Mouse (Mus musculus): ENCODE results near the gene Polr2m. TPM values are rescaled to one million over a fixed set of nuclear protein-coding genes. Genes with fewer than 3 reads are reported as not detected.
"Not testable (repeated sequence)": the region's sequence is repeated elsewhere in the genome, so short reads cannot be mapped to it uniquely, and the experiment has no call there.

The Polr2m gene
- total RNA-seq (2021): 100 to 1,000 TPM; 155 to 175 TPM
- long read RNA-seq, transcript Polr2m-201 (4 exons, 2,200 nt): major isoform, 233 of 251 reads
- long read RNA-seq, partial matches to known transcripts: 4 of 251 reads
- long read RNA-seq, other reads (novel, unspliced or antisense): 11 of 251 reads

DNA sequence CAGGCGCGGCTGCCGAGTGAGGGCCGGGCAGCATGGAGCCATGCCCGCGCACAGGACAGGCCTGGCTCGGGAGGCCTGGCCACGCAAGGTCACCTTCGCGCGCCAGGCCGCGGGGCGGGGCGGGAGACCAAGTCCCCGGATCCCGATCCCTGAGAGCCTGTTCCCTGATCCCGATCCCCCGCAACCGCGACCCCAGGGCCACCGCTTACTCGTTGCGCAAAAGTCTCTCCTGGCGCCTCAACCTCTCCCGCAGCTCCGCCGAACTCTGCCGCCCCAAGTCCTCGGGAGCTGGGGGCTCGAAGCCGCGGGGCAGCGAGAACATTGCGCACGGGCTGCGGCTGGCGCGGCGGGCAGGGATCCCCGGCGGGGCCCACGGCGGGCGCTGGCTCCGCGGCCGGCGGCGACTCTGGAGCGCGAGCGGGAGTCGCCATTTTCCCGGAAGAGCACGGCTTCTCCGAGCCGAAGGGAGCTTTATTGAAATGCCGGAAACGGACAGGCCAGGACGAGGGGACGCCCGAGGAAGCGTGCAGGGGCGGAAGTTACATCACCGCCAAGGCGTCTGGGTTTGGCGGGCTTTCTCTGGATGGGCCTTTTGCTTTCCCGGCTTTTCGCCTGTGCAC is at the start of gene Polr2m:
Gene Polr2m, minus strand, starts transcription at position 461 of the 620 bp plus-strand sequence.
- peak; percentile 91 to 93 for DNase-seq (ENCODE audit: low spot score in 2 of 2)

DNA sequence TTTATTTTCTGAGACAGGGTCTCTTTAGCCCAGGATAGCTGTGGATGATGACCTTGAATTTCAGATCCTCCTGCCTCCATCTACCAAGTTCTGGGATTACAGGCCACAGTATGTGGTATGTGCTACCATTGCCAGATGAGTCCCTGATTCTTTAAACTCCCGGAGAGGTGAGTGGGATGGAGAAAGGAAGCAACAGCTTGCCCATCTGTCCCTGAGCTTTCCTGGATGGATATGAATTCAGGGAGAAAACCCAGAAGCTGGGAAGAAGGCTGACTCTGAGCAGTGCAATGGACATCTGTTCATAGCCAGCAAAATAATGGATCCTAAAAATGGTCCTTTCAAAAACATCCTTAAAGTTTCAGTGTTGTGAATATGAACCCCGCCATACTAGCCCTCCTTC is 49.3 kb upstream of the Polr2m start:
- no peak for DNase-seq (ENCODE audit: low spot score in 2 of 2)

DNA sequence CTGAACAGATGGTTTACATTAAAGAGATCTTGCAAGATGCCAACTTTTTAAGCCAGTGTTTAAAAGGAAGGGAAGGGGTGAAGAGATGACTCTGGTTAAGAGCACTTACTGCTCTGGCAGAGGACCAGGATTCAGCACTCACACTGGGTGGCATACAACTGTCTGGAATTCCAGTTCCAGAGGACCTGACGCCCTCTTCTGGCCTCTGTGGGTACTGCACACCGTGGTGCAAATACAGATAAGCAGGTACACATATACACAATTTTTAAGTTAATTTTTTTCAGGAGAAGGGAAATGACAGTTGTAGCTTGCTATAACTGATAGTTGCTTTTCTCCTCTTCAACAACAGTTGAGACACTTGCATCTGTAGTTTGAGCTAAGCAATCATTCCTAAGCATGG is 44.2 kb upstream of the Polr2m start:
- DNase-seq (ENCODE audit: low spot score in 2 of 2): no peak

DNA sequence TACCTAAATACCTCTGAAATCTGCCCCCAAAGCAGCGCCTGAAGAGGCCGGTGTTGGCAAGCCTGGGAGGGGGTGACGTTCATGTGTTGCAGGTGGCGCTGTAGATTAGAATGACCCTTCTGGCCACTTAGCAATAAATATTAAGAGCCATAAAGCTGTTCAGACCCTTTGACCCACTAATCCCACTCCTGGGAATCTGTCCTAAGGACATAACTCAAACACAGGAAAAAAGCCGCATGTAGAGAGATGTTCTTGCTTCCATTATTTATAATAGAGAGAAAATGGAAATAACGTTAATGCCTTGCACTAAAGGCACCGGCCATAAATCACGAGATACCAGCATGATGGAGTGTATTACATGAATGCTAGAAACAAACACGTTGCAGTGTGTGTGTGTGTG is 41.7 kb upstream of the Polr2m start:
- no peak for DNase-seq (ENCODE audit: low spot score in 2 of 2)

DNA sequence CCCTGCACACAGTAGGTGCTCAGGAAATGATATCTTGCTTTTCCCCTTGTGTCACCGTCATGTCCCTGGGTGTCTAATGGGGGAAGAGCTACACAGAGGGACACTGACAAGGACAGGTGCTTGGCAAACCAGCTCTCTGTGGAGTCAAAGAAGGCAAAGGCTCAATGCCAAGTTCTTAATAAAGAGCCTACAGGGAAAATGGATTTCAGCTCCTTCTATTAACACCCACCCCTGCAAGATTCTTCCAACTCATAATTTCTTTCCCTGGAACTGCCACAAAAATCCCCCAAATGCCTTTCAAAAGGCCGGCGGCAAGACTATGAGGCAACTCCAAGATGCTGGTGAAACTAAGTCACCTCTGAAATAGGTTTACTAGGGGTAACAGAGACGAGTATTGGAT is 38.2 kb upstream of the Polr2m start:
- DNase-seq (ENCODE audit: low spot score in 2 of 2): no peak

DNA sequence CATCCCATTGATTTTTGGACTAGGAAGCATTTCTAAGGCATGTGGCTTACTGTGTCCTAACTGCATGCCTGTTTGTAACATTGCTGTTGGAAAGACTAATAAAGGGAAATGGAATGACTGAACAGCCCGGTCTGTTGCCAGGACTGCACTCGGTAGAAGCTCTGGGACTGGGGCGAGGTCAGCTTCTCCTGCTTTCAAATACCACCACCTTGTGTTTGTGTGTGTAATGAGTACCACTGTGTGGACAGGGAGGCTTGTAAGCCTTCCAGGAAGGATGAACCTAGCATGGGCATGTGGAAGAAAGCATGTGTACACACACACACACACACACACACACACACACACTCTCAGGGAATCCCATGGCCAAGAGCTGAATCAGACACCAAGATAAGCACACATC is 34.1 kb upstream of the Polr2m start:
- DNase-seq (ENCODE audit: low spot score in 2 of 2): no peak

DNA sequence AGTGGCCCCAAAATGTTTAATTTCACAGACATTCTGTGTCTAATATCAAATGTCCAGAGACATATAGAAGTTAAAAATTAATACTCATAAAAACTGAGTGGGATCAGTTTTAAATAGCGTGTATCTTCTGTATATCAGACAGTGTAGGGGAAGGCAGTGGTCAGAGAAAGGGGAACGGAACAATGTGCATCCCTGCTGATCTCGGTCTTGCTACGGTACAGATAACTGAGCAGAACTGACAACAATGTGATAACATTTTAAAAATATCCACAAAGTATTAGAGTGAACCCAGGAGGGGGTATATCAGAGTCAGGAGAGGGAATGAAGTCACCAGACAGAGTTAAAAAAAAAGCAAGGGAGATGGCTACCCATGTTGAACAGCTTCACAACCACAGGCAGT is 31.8 kb upstream of the Polr2m start:
- DNase-seq (ENCODE audit: low spot score in 2 of 2): no peak

DNA sequence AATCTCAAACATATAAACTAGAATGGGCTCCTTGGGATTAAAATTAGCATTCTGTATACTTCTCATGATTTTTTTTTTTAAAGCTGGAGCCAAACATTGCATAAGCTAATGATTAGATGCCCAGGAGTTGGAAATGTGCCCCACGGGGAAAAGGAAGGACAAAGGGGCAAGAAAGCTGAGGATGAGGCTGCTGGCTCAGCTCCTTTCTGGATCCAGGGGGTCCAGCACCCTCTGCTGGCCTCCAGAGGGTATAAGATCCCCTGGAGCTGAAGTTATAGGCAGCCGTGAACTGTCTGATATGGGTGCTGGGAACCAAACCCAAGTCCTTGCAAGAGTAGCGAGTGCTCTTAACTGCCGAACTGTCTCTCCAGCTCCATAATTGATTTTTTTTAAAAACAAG is 30.1 kb upstream of the Polr2m start:
- DNase-seq (ENCODE audit: low spot score in 2 of 2): no peak

DNA sequence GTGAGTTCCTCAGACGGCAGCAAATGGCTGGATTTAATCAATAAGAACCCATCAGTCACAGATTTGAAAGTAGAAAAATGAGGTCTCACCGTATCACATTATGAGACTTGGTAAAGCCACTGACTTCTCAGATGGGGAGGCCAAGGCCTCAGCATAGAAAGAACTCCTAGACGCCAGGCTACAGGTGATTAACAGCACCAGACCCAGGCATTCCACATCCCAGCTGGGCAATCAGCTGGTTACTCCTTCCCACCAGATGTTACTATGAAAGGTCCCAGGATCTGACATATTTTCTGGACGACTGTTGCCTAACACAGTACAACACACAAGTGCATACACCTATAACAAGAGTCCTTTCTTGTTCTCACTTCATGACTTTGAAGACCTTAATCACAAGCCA is 27.8 kb upstream of the Polr2m start:
- no peak for DNase-seq (ENCODE audit: low spot score in 2 of 2)

DNA sequence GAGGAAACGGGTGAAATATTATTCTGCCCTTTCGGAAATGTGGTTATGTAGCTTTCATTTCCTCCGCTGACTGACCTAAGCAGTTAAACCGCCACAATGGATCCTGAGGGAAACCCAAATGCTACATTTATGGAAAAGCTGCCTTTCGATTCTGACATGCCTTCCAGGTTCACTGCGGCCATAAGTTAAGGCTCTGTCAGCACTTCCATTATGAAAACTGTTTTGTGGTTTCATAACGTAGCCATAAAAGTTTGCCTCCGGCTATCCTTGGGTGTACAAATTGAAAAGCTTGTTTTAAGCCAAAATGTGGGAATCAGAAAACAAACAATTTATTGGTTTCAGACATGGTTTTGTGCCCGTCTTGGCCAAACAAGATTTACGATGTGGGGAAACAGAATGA is 27.2 kb upstream of the Polr2m start:
- DNase-seq (ENCODE audit: low spot score in 2 of 2): no peak

DNA sequence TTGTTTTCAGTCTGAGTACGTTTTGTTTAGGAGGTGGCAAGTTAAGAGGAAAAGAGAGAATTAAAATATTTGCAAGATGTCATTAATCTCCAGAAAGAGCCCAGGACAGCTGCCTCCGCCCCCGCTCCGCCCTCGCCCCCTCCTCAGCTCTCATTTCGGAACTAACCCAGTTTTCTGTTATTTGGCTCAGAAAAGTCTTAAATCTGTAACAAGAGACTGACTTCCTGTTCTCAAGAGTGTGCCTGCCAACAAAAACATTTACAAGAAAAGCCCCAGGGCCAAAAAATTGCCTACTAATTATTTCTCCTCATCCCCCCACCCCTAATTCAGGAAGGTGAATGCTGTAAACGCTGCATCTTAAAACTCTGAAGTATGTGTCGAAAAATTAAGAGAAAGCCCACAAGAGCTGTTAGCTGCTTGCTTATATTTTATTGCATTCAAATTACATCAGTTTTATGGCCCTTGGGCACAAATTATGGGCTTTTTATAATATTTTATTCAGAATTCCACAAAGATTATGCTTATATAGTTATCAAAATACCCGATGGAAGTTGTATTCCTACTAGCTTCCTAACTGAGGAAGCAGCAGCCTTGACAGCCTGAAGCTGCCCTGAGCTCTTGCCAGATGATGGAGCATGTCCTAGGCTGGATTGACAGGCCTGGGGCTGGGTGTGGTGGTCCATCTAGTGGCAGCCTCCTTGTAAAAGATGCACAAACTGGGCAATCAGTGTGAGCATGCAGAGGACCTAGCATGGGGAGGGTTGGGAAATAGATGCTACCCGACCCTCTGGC is 12.9 kb upstream of the Polr2m start:
- peak in 1 of 2 experiments; percentile 14 for DNase-seq (ENCODE audit: low spot score in 2 of 2)

DNA sequence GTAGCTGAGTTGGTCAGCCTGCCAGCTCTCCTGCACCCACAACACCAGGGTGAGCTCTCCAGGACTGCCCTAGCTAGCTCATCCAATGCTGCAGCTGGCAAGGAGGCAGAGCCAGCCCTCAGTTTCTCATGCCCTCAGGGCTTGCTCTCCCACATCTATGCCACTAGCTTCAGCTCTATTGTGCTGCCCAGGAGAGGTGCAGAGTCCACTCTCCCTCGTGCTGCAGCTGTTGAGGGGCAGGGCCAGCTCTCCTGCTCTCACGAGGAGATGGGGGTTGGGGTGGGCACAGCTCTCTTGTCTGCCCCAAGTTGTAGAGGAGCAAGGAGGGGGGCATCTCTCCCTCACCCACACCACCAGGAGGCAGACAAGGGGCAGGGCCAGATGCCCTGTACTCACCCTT is 10.9 kb upstream of the Polr2m start:
- DNase-seq (ENCODE audit: low spot score in 2 of 2): no peak

DNA sequence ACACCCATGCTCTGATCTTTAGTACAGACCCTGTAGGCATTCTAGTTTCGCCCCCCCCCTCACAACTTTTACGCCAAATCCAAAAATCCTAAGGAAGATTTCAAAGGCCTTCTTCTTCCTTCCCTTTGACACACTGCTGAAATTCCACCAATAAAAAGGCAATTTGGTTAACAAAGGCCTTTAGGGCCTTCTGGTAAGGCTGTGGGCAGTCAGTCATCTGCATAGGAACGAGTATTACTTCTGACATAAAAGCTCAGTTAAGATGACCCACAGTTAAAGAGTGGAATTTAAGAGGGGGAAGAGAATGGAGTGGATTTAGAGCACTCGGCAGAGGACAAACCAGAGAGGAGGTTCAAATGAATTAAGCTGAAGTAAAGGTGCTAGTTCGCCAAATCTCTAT is 8.0 kb upstream of the Polr2m start:
- no peak for DNase-seq (ENCODE audit: low spot score in 2 of 2)

DNA sequence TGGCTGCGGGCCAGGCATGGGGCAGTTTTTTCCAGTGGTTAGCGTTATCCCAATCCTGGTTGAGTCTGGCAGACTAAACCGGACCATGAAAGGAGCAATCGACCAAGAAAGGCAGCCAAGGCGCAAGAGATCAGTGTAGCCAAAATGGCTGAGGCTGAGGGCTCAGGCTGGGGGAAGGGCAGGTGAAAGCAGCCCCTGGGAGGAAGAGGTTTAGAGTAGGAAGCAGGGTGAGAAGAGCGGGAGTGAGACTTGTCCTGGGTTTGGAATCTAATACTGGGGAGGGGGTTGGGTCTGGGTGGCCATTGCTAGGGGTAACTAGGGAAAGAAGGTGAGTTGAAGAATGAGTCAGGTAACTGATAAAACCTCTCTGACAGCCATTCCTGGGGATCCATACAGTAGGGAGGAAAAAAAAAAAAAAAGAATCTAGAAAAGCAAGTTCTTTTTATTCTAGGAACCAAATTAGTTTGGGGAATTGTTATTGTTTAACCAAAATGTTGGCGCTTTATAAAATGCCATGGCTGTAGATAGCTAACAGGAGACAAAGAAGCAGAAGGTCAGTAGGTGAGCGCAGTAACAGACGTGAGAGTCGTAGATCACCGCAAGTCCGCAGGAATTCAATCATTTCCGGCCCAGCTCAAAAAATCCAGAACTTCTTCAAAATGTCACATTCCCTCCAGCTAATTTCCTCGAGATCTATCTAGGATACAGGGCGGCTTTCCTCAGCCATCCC is 6.7 kb upstream of the Polr2m start:
- no peak for DNase-seq (ENCODE audit: low spot score in 2 of 2)

DNA sequence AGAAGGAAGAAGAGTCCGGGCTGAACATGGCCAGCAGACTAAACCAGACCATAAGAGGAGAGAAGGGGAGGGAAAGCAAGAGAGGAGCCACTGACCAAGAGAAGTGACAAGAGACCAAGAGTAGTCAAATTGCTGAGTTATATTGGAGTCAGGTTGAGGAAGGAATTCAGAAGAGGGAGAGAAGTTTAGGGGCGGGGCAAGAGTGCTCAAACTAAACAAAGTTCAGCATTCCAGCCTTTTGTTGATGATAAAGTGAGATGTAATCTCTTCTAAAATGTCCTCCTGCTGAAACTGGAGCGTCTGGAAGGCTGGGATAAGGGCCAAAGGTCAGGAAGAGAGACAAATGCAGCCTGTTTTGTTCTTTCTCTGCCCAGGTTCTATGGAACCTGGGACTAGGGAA is 4.3 kb upstream of the Polr2m start:
- no peak for DNase-seq (ENCODE audit: low spot score in 2 of 2)

DNA sequence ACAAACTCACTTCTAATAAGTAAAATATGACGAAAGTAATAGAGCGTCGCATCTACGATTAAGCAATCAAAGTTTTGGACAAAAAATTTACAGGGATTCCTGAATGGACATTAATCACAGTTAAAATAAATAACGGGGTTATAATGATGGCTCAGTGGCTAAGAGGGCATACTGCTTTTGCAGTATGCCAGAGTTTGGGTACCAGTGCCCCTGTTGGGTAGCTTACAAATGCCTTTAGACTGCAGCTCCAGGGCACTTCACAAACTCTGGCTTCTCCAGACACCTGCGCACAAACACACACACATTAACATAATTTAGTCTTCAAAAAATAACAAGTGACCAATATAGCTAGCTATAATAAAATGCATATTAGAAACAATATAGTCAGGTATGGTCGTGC is 392 bp upstream of the Polr2m start:
- no peak for DNase-seq (ENCODE audit: low spot score in 2 of 2)

DNA sequence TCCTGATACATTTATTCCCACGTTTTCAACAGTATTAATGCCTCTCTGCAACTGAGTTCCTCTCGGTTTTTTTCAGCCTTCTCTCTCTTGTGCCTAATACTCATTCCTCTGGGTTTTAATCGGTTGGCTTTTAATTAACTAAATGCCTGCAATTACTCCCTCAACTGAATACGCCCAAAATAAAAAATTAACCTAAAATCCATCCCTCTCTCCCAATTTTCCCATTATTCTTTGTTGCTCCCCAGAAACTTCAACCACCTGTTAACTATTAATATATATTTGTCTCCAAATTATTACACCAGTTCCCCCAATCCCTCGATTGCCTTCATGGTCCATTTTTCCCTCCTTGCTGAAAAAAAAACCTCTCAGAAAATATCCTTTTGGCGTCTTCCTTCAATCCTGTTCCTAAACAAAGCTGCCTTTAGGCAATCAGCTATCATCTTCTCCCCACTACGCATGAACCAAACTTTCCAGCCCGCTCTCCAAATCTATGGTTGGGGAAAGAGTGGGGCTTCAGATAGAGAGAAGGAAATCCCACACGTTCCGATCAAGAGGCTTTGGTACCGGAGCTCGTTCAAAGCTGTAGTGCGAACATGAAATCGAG is 762 bp downstream of the Polr2m start:
- DNase-seq (ENCODE audit: low spot score in 2 of 2): no peak

DNA sequence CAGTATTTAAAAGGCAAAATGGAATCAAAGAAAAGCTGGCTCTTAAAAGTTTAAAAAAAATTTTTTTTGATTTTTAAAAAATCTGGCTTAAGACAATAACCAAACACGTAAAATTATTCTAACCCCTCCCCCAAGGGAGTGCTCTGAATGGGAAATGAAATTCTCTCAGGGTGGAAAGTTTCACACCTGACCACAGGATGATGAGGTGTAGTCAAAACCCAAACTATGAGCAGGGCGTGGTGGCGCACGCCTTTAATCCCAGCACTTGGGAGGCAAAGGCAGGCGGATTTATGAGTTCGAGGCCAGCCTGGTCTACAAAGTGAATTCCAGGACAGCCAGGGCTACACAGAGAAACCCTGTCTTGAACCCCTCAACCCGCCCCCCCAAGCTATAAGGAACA is 1.9 kb downstream of the Polr2m start:
- DNase-seq (ENCODE audit: low spot score in 2 of 2): not testable (repeated sequence)

DNA sequence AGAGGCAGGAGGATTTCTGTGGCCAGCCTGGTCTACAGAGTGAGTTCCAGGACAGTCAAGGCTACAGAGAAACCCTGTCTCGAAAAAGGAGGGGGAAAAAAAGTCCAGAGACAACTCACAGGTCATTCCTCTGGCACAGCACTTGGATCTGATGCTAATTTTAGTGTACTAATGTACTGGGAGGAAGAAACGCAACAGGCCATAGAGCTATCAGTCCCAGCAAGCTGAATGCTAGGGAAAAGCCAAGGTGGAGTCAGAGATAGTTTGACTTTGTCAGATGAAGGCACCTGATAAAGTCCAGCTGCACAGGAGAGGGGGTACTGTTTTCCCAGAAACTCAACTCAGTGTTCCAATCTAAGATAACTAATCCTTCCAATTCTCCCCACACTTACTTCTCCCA is 5.4 kb downstream of the Polr2m start:
- DNase-seq (ENCODE audit: low spot score in 2 of 2): no peak

DNA sequence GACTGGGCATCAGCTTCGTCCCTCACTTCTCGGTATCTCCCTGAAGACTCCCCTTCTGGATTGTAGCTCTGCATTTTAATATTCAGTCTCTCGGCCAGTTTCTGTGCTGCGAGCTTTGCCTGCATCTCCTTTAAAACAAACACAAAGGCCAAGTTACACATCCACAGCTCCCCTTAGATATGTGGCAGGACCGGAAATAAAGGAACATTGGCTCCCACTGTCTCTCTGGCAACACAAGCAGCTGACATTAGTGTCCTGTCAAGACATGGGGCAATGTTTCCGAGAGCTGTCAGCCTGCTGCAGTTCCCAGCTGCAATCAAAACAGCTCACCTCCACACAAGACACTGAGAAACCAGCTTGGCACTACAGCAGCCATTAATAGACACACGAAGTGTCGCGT is 6.3 kb downstream of the Polr2m start:
- no peak for DNase-seq (ENCODE audit: low spot score in 2 of 2)

DNA sequence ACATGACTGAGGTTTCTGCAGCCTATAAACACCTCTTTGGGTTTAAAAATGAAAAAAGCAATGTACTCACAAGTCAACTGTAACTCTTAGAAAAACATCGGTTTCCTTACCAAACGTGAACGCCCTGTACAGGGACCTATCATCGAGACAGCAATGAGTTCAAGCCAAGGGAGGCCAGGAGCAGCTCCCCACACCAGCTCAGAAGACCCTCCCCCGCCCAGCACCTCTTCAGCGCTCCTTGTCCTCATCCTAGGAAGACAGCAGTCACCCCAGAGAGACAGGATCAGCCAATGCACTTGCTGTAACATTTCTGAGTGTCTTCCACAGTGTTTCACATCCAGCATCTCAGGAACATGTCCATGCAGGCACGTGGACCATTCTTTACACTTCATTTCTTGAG is 7.1 kb downstream of the Polr2m start:
- no peak for DNase-seq (ENCODE audit: low spot score in 2 of 2)

DNA sequence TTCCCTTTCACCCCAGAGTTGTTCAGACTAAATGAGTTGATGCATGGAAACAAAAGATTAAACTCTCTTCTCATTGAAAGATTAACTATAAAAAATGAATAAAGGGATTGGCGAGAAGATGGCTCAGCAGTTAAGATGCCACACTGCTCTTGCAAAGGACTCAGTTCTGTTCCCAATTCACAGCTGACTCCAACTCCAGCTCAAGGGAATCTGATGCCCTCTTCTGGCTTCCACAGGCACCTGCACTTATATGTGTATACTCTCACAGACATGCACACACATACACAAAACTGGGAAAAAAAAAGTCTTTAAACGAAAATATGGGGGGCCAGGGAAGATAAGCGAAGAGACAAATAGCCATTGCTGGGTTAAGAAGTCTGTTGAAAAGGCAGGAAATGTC is 9.1 kb downstream of the Polr2m start:
- DNase-seq (ENCODE audit: low spot score in 2 of 2): no peak

Data from layer of hippocampus, postnatal 10 days (tissue).